Mouse (Mus musculus) heart, adult 18-20 months (tissue): ENCODE measurements around the gene Pmpca. TPM values are rescaled to one million over a fixed set of nuclear protein-coding genes. Genes with fewer than 3 reads are reported as not detected.
A peak's percentile ranks its signal among the peaks of the same experiment; 100 is the strongest.

Source experiments
- DNase-seq, 2 experiments: peaks; one replicate each; pipeline ENCODE4 v3.0.0; 2021 to 2022; ENCODE audit warnings: mixed read lengths in 1 of 2
- long read RNA-seq, 2 experiments: library from polyadenylated mRNA; stranded (forward); transcript quantifications; one replicate each; pipeline ENCODE4 v2.0.0; 2021
- total RNA-seq, 2 experiments: library from RNA; stranded (reverse); gene quantifications; 2 replicates each; pipeline ENCODE4 v1.2.3; 2021

The Pmpca gene
- total RNA-seq = 100 to 1,000 TPM; 152 to 153 TPM
- long read RNA-seq, experiment 1, transcript Pmpca-201 (13 exons, 3,135 nt) = major isoform, 161 of 220 reads
- long read RNA-seq, experiment 1, partial matches to known transcripts = 35 of 220 reads
- long read RNA-seq, experiment 1, other reads (novel, unspliced or antisense) = 22 of 220 reads
- long read RNA-seq, experiment 2, transcript Pmpca-201 (13 exons, 3,135 nt) = major isoform, 58 of 103 reads
- long read RNA-seq, experiment 2, partial matches to known transcripts = 26 of 103 reads
- long read RNA-seq, experiment 2, other reads (novel, unspliced or antisense) = 19 of 103 reads

- peak; percentile 87 to 88 for DNase-seq
Measured at GRCm38 (mm10) chr2:26389154-26389690, at the start of gene Pmpca, which contains the start of gene Entr1. Gene Pmpca, plus strand, starts transcription at chr2:26389339. Gene Entr1, minus strand, starts transcription at chr2:26389316.

- DNase-seq = peak; percentile 67 to 78
Measured at GRCm38 (mm10) chr2:26341510-26341981, 47.6 kb upstream of the Pmpca start.

GRCm38 (mm10) chr2:26342044-26342443 is 47.1 kb upstream of the Pmpca start:
- peak; percentile 89 to 91 for DNase-seq

- peak in 1 of 2 experiments; percentile 50 for DNase-seq
Measured at GRCm38 (mm10) chr2:26342609-26343490, 46.3 kb upstream of the Pmpca start.

- no peak for DNase-seq
Measured at GRCm38 (mm10) chr2:26348241-26348640, 40.9 kb upstream of the Pmpca start.

GRCm38 (mm10) chr2:26351358-26352290 is 37.5 kb upstream of the Pmpca start, which contains the start of gene Dnlz:
Gene Dnlz, minus strand, starts transcription at chr2:26352110.
- peak; percentile 95 to 97 for DNase-seq

GRCm38 (mm10) chr2:26352291-26352910 is 36.7 kb upstream of the Pmpca start:
- no peak for DNase-seq

GRCm38 (mm10) chr2:26353066-26353980 is 35.8 kb upstream of the Pmpca start:
- DNase-seq = no peak

- DNase-seq = no peak
Measured at GRCm38 (mm10) chr2:26354401-26354800, 34.7 kb upstream of the Pmpca start.

- no peak for DNase-seq
Measured at GRCm38 (mm10) chr2:26356231-26356630, 32.9 kb upstream of the Pmpca start.

- no peak for DNase-seq
Measured at GRCm38 (mm10) chr2:26356678-26357077, 32.5 kb upstream of the Pmpca start.

GRCm38 (mm10) chr2:26357484-26357883 is 31.7 kb upstream of the Pmpca start:
- no peak for DNase-seq

GRCm38 (mm10) chr2:26358667-26359320 is 30.3 kb upstream of the Pmpca start:
- DNase-seq = no peak

- peak; percentile 57 to 67 for DNase-seq
Measured at GRCm38 (mm10) chr2:26359983-26360382, 29.2 kb upstream of the Pmpca start.

- DNase-seq = peak; percentile 29 to 63
Measured at GRCm38 (mm10) chr2:26360772-26361171, 28.4 kb upstream of the Pmpca start, which contains the start of gene Card9. Gene Card9, minus strand, starts transcription at chr2:26360918.

- no peak for DNase-seq
Measured at GRCm38 (mm10) chr2:26362991-26363390, 26.1 kb upstream of the Pmpca start.

- no peak for DNase-seq
Measured at GRCm38 (mm10) chr2:26363481-26363880, 25.7 kb upstream of the Pmpca start.

GRCm38 (mm10) chr2:26364738-26365465 is 24.2 kb upstream of the Pmpca start:
- peak; percentile 87 to 89 for DNase-seq
